In genomic region chr1:55051671-55052070, GRCm38 (mm10) we compare ENCODE assay signal across 9 mouse cellular contexts. TPM values are rescaled to one million over a fixed set of nuclear protein-coding genes. Genes with fewer than 3 reads are reported as not detected.
DNase-seq lines count a peak whose midpoint lies in the region; ATAC-seq and TF ChIP-seq lines count a peak whose summit lies in the region.
"Had no signal": no experiment of that assay in that cellular context is flagged by ENCODE, and none has a peak within 500 bp of the region (broad histone marks: within the 10 kb centered on the region; RNA-seq: fewer than 3 reads in every experiment).

No protein-coding gene starts in this region.

- ATAC-seq in kidney, embryonic 15.5 days (replicated peaks; ENCODE audit: low FRiP score) = no peak
- ATAC-seq in embryonic facial prominence, embryonic 14.5 days (ENCODE audit: low read depth) = no peak
- ATAC-seq in intestine, embryonic 14.5 days (replicated peaks; ENCODE audit: low FRiP score, low TSS enrichment, low read depth) = no peak
- ATAC-seq in midbrain, postnatal 0 days (ENCODE audit: low FRiP score) = no peak

- no peak for TF ChIP-seq CTCF in midbrain, postnatal 0 days (IDR thresholded peaks at IDR 0.05)

- 75% methylated on average over 3 of the region's 3 CpGs for WGBS in kidney, embryonic 15.5 days
- WGBS in embryonic facial prominence, embryonic 14.5 days = 75% methylated on average over 3 of the region's 3 CpGs
- 72% methylated on average over 3 of the region's 3 CpGs for WGBS in intestine, embryonic 14.5 days
- 75% methylated on average over 3 of the region's 3 CpGs for WGBS in midbrain, postnatal 0 days

- H3K27me3 ChIP-seq in kidney, embryonic 15.5 days = no peaks in the 10 kb centered on the region
- H3K27me3 ChIP-seq in embryonic facial prominence, embryonic 14.5 days (replicated peaks; ENCODE audit: control insufficient read depth, insufficient read depth, low read length) = no peaks in the 10 kb centered on the region
- H3K27me3 ChIP-seq in intestine, embryonic 14.5 days (replicated peaks; ENCODE audit: control insufficient read depth, insufficient read depth, low read length) = no peaks in the 10 kb centered on the region
- H3K27me3 ChIP-seq in midbrain, postnatal 0 days (ENCODE audit: insufficient read depth, low read length) = no peaks in the 10 kb centered on the region

- DNase-seq in kidney, postnatal 10 days = no peak
- no peak for DNase-seq in embryonic facial prominence, embryonic 14.5 days (ENCODE audit: low spot score)
- no peak for DNase-seq in intestine, embryonic 14.5 days (ENCODE audit: low spot score)
- DNase-seq in midbrain, postnatal 0 days (ENCODE audit: low spot score) = no peak
- DNase-seq in cerebellum, adult 9-11 months = no peak
- no peak for DNase-seq in spleen, postnatal 36 days (ENCODE audit: low spot score in 2 of 2)
- DNase-seq in testis, postnatal 14 days (ENCODE audit: low spot score) = no peak
- DNase-seq: right cerebral cortex, postnatal 14 days had no signal

- no peak overlapping the region for H3K9ac ChIP-seq in kidney, embryonic 15.5 days
- peak overlapping the region; percentile 81 for H3K9ac ChIP-seq in embryonic facial prominence, embryonic 14.5 days (ENCODE audit: low read depth, low read length)
- no peak overlapping the region for H3K9ac ChIP-seq in intestine, embryonic 14.5 days (ENCODE audit: low read length)
- H3K9ac ChIP-seq in midbrain, postnatal 0 days (replicated peaks; ENCODE audit: low read length, poor library complexity, severe bottlenecking) = no peak overlapping the region; the same call in 1 of the 2 replicates

- peak overlapping the region; percentile 89 for H3K4me2 ChIP-seq in kidney, embryonic 15.5 days
- peak overlapping the region; percentile 73 for H3K4me2 ChIP-seq in embryonic facial prominence, embryonic 14.5 days (ENCODE audit: low read depth, low read length)
- H3K4me2 ChIP-seq in intestine, embryonic 14.5 days (ENCODE audit: low read length) = peak overlapping the region; percentile 65
- H3K4me2 ChIP-seq in midbrain, postnatal 0 days (ENCODE audit: low read depth, low read length, poor library complexity, severe bottlenecking) = peak overlapping the region; percentile 66

- H3K27ac ChIP-seq in kidney, embryonic 15.5 days = no peak overlapping the region
- H3K27ac ChIP-seq in embryonic facial prominence, embryonic 14.5 days (replicated peaks; ENCODE audit: low read depth, low read length) = no peak overlapping the region
- H3K27ac ChIP-seq in intestine, embryonic 14.5 days (ENCODE audit: low read depth) = no peak overlapping the region
- H3K27ac ChIP-seq in midbrain, postnatal 0 days (ENCODE audit: low read depth, low read length) = peak overlapping the region; percentile 74; the same call in 1 of the 2 replicates

- peaks cover 9% of the 10 kb centered on the region for H3K36me3 ChIP-seq in kidney, embryonic 15.5 days
- peaks cover 9% of the 10 kb centered on the region; the same call in 1 of the 2 replicates for H3K36me3 ChIP-seq in embryonic facial prominence, embryonic 14.5 days (ENCODE audit: control insufficient read depth, insufficient read depth, low read length)
- no peaks in the 10 kb centered on the region for H3K36me3 ChIP-seq in intestine, embryonic 14.5 days (ENCODE audit: control insufficient read depth, insufficient read depth, low read length)
- H3K36me3 ChIP-seq in midbrain, postnatal 0 days (ENCODE audit: insufficient read depth, low read length) = no peaks in the 10 kb centered on the region

- H3K4me1 ChIP-seq in kidney, embryonic 15.5 days = peaks cover 8% of the 10 kb centered on the region
- peaks cover 7% of the 10 kb centered on the region for H3K4me1 ChIP-seq in embryonic facial prominence, embryonic 14.5 days (ENCODE audit: control insufficient read depth, insufficient read depth, low read length)
- peaks cover 9% of the 10 kb centered on the region; the same call in 1 of the 2 replicates for H3K4me1 ChIP-seq in intestine, embryonic 14.5 days (replicated peaks; ENCODE audit: control insufficient read depth, insufficient read depth, low read length)
- H3K4me1 ChIP-seq in midbrain, postnatal 0 days (ENCODE audit: insufficient read depth, low read length) = no peaks in the 10 kb centered on the region

- no peaks in the 10 kb centered on the region for H3K9me3 ChIP-seq in kidney, embryonic 15.5 days (replicated peaks)
- no peaks in the 10 kb centered on the region for H3K9me3 ChIP-seq in embryonic facial prominence, embryonic 14.5 days (ENCODE audit: control insufficient read depth, low read length)
- no peaks in the 10 kb centered on the region for H3K9me3 ChIP-seq in intestine, embryonic 14.5 days (ENCODE audit: control insufficient read depth, low read length)
- no peaks in the 10 kb centered on the region for H3K9me3 ChIP-seq in midbrain, postnatal 0 days (ENCODE audit: low read length)

- peak overlapping the region; percentile 91 for H3K4me3 ChIP-seq in kidney, embryonic 15.5 days (replicated peaks)
- H3K4me3 ChIP-seq in embryonic facial prominence, embryonic 14.5 days (ENCODE audit: low read depth, low read length) = peak overlapping the region; percentile 86
- peak overlapping the region; percentile 83 for H3K4me3 ChIP-seq in intestine, embryonic 14.5 days (ENCODE audit: low read depth, low read length)
- H3K4me3 ChIP-seq in midbrain, postnatal 0 days (ENCODE audit: low read depth, low read length) = peak overlapping the region; percentile 85

RNA-seq across cellular contexts. Expression of gene Coq10b, which starts 0.9 kb away (rescaled TPM):
- 14.7 and 16.4 TPM in 2 replicates for polyA plus RNA-seq in kidney, embryonic 15.5 days (2015; fragmentation: Nextera tagmentation; extraction: Ambion mirVana)
- polyA plus RNA-seq in embryonic facial prominence, embryonic 14.5 days (2014; fragmentation: Nextera tagmentation; extraction: Ambion mirVana) = 20.1 and 22.7 TPM in 2 replicates
- 16.2 and 19.8 TPM in 2 replicates for polyA plus RNA-seq in intestine, embryonic 14.5 days (2014; fragmentation: Nextera tagmentation; extraction: Ambion mirVana)
- total RNA-seq in midbrain, postnatal 0 days (2014; rRNA removed) = 19.7 and 25.3 TPM in 2 replicates
- 25.9 and 26.5 TPM in 2 replicates for polyA plus RNA-seq in midbrain, postnatal 0 days (2015; fragmentation: Nextera tagmentation; extraction: Ambion mirVana)

RNA-seq across cellular contexts. Expression of gene Sf3b1, which starts 24.4 kb away (rescaled TPM):
- 301 and 326 TPM in 2 replicates for polyA plus RNA-seq in kidney, embryonic 15.5 days (2015; fragmentation: Nextera tagmentation; extraction: Ambion mirVana)
- polyA plus RNA-seq in embryonic facial prominence, embryonic 14.5 days (2014; fragmentation: Nextera tagmentation; extraction: Ambion mirVana) = 275 and 304 TPM in 2 replicates
- polyA plus RNA-seq in intestine, embryonic 14.5 days (2014; fragmentation: Nextera tagmentation; extraction: Ambion mirVana) = 293 and 313 TPM in 2 replicates
- 171 and 262 TPM in 2 replicates for total RNA-seq in midbrain, postnatal 0 days (2014; rRNA removed)
- 250 and 282 TPM in 2 replicates for polyA plus RNA-seq in midbrain, postnatal 0 days (2015; fragmentation: Nextera tagmentation; extraction: Ambion mirVana)

RNA-seq across cellular contexts. Expression of gene Hspe1, which starts 36.3 kb away (rescaled TPM):
- polyA plus RNA-seq in kidney, embryonic 15.5 days (2015; fragmentation: Nextera tagmentation; extraction: Ambion mirVana) = 501 and 586 TPM in 2 replicates
- 387 and 459 TPM in 2 replicates for polyA plus RNA-seq in embryonic facial prominence, embryonic 14.5 days (2014; fragmentation: Nextera tagmentation; extraction: Ambion mirVana)
- polyA plus RNA-seq in intestine, embryonic 14.5 days (2014; fragmentation: Nextera tagmentation; extraction: Ambion mirVana) = 605 and 740 TPM in 2 replicates
- 85.5 and 103 TPM in 2 replicates for total RNA-seq in midbrain, postnatal 0 days (2014; rRNA removed)
- 249 and 263 TPM in 2 replicates for polyA plus RNA-seq in midbrain, postnatal 0 days (2015; fragmentation: Nextera tagmentation; extraction: Ambion mirVana)

RNA-seq across cellular contexts. Expression of gene Hspd1, which starts 36.4 kb away (rescaled TPM):
- polyA plus RNA-seq in kidney, embryonic 15.5 days (2015; fragmentation: Nextera tagmentation; extraction: Ambion mirVana) = 484 and 494 TPM in 2 replicates
- 298 and 311 TPM in 2 replicates for polyA plus RNA-seq in embryonic facial prominence, embryonic 14.5 days (2014; fragmentation: Nextera tagmentation; extraction: Ambion mirVana)
- 487 and 509 TPM in 2 replicates for polyA plus RNA-seq in intestine, embryonic 14.5 days (2014; fragmentation: Nextera tagmentation; extraction: Ambion mirVana)
- total RNA-seq in midbrain, postnatal 0 days (2014; rRNA removed) = 92.5 and 105 TPM in 2 replicates
- polyA plus RNA-seq in midbrain, postnatal 0 days (2015; fragmentation: Nextera tagmentation; extraction: Ambion mirVana) = 211 and 217 TPM in 2 replicates
